Mouse (Mus musculus) embryonic facial prominence, embryonic 14.5 days (tissue): ENCODE measurements at regions not wholly inside any gene's neighbourhood (a gene's known extent, or its start where the extent isn't known, plus 50 kb on each side); places are given as distances from the start of the nearest gene placed in this dataset.

Experiments used
- ATAC-seq: fragments of 200-750 bp; cut with Nextera tagmentation; 2 replicates; pipeline ENCODE4 v1.8.0; 2017; ENCODE audit warnings: low read depth, moderate number of reproducible peaks, moderate TSS enrichment
- DNase-seq: peaks from one replicate; pipeline ENCODE4 v3.0.0-alpha.2; 2015; ENCODE audit warnings: low spot score
- H3K27ac ChIP-seq: fragments of 300-500 bp; sonication (generic); replicated peaks from 2 replicates; pipeline ENCODE4 v1.5.1; 2014; ENCODE audit warnings: low read depth, mild to moderate bottlenecking, low read length, moderate library complexity
- H3K27me3 ChIP-seq: fragments of 300-500 bp; sonication (generic); replicated peaks from 2 replicates; pipeline ENCODE4 v1.6.1; 2014; ENCODE audit warnings: low read length; ENCODE audit not compliant: control insufficient read depth, insufficient read depth
- H3K36me3 ChIP-seq: fragments of 300-500 bp; sonication (generic); 2 replicates; pipeline ENCODE4 v1.6.1; 2014; ENCODE audit warnings: low read length, mixed read lengths; ENCODE audit not compliant: control insufficient read depth, insufficient read depth
- H3K4me1 ChIP-seq: fragments of 300-500 bp; sonication (generic); 2 replicates; pipeline ENCODE4 v1.6.1; 2014; ENCODE audit warnings: antibody characterized with exemption, low read length; ENCODE audit not compliant: control insufficient read depth, insufficient read depth
- H3K4me2 ChIP-seq: fragments of 300-500 bp; sonication (generic); 2 replicates; pipeline ENCODE4 v1.6.1; 2014; ENCODE audit warnings: low read depth, mild to moderate bottlenecking, low read length, moderate library complexity, mixed read lengths
- H3K4me3 ChIP-seq: fragments of 300-500 bp; sonication (generic); 2 replicates; pipeline ENCODE4 v1.5.1; 2014; ENCODE audit warnings: low read depth, mild to moderate bottlenecking, low read length
- H3K9ac ChIP-seq: fragments of 300-500 bp; sonication (generic); 2 replicates; pipeline ENCODE4 v1.6.1; 2014; ENCODE audit warnings: low read depth, mild to moderate bottlenecking, low read length, moderate library complexity, mixed read lengths
- H3K9me3 ChIP-seq: fragments of 300-500 bp; sonication (generic); 2 replicates; pipeline ENCODE4 v1.6.1; 2016; ENCODE audit warnings: low read length; ENCODE audit not compliant: control insufficient read depth
- WGBS: fragments of 180-500 bp; shearing (Covaris S2); extraction: QIAGEN DNeasy Blood & Tissue Kit; methylation state at CpG from one replicate; pipeline ENCODE4 v1.1.7; 2014; 5-methylcytosine and 5-hydroxymethylcytosine counted together

- H3K27me3 ChIP-seq, result 0 out of 2 replicates have a peak, but pooled peaks cover 4% of the 10 kb centered on the region
- DNase-seq (no peak), ATAC-seq (no peak)
- H3K9me3 ChIP-seq, result no peaks in the 10 kb centered on the region
- H3K4me2 ChIP-seq, result no peak overlapping the region
- H3K9ac ChIP-seq, result no peak overlapping the region
- WGBS, result 74% methylated on average over 2 of the region's 2 CpGs
- no peak overlapping the region for H3K4me3 ChIP-seq
- peaks cover 14% of the 10 kb centered on the region; the same call in 1 of the 2 replicates for H3K4me1 ChIP-seq
- H3K36me3 ChIP-seq, result no peaks in the 10 kb centered on the region
- H3K27ac ChIP-seq, result no peak overlapping the region
Measured at GRCm38 (mm10) chr4:125897707-125898106, 126.6 kb upstream of the Csf3r start.

- Histone ChIP-seq H3K4me1 (peaks cover 14% of the 10 kb centered on the region; the same call in 1 of the 2 replicates), H3K9ac (no peak overlapping the region), H3K36me3 (no peaks in the 10 kb centered on the region), H3K4me2 (no peak overlapping the region), H3K4me3 (no peak overlapping the region), H3K27me3 (0 out of 2 replicates have a peak, but pooled peaks cover 4% of the 10 kb centered on the region), H3K27ac (no peak overlapping the region), H3K9me3 (no peaks in the 10 kb centered on the region)
- peak; percentile 74; the same call in 1 of the 2 replicates for ATAC-seq
- WGBS, result 37% methylated on average over 11 of the region's 11 CpGs
- peak; percentile 73 for DNase-seq
Measured at GRCm38 (mm10) chr4:125898631-125899348, 125.6 kb upstream of the Csf3r start.

- Histone ChIP-seq H3K9ac (no peak overlapping the region), H3K4me3 (no peak overlapping the region), H3K9me3 (no peaks in the 10 kb centered on the region), H3K36me3 (no peaks in the 10 kb centered on the region), H3K4me2 (no peak overlapping the region), H3K27ac (no peak overlapping the region), H3K27me3 (0 out of 2 replicates have a peak, but pooled peaks cover 4% of the 10 kb centered on the region), H3K4me1 (peaks cover 14% of the 10 kb centered on the region; the same call in 1 of the 2 replicates)
- no peak for ATAC-seq
- 65% methylated on average over 10 of the region's 10 CpGs for WGBS
- no peak for DNase-seq
Measured at GRCm38 (mm10) chr4:125901546-125902276, 122.6 kb upstream of the Csf3r start.

DNA sequence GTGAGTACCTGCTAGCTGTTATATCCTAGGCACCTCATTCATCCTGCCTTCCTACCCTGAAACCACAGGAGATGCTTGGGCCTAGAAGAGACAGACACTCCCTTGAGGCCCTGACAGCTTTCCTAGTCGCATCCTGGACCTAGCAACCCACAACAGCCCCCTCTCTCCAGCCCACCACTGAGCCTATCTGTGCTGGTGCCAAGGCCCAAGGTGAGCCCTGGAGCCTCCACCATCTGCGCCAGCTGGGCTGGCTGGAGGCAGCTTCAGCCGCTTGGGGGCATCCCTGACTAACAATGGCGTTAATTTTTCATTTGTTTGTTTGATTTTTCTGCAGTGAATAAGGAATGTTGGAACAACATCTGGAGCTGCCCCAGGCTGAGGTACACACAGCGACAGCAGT lies 118.1 kb upstream of the Csf3r start:
- DNase-seq (no peak), ATAC-seq (no peak)
- no peaks in the 10 kb centered on the region for H3K36me3 ChIP-seq
- peaks cover 4% of the 10 kb centered on the region; the same call in 1 of the 2 replicates for H3K27me3 ChIP-seq
- H3K27ac ChIP-seq, result no peak overlapping the region
- H3K4me3 ChIP-seq, result no peak overlapping the region
- WGBS, result 67% methylated on average over 5 of the region's 5 CpGs
- H3K9ac ChIP-seq, result no peak overlapping the region
- no peaks in the 10 kb centered on the region for H3K4me1 ChIP-seq
- H3K4me2 ChIP-seq, result no peak overlapping the region
- no peaks in the 10 kb centered on the region for H3K9me3 ChIP-seq

- WGBS, result 70% methylated on average over 7 of the region's 8 CpGs
- Histone ChIP-seq H3K4me2 (no peak overlapping the region), H3K4me3 (no peak overlapping the region), H3K36me3 (no peaks in the 10 kb centered on the region), H3K9me3 (no peaks in the 10 kb centered on the region), H3K27me3 (peaks cover 28% of the 10 kb centered on the region), H3K9ac (no peak overlapping the region), H3K4me1 (no peaks in the 10 kb centered on the region), H3K27ac (no peak overlapping the region)
- no peak for ATAC-seq
- no peak for DNase-seq
Measured at GRCm38 (mm10) chr4:125908901-125909300, 115.4 kb upstream of the Csf3r start.

DNA sequence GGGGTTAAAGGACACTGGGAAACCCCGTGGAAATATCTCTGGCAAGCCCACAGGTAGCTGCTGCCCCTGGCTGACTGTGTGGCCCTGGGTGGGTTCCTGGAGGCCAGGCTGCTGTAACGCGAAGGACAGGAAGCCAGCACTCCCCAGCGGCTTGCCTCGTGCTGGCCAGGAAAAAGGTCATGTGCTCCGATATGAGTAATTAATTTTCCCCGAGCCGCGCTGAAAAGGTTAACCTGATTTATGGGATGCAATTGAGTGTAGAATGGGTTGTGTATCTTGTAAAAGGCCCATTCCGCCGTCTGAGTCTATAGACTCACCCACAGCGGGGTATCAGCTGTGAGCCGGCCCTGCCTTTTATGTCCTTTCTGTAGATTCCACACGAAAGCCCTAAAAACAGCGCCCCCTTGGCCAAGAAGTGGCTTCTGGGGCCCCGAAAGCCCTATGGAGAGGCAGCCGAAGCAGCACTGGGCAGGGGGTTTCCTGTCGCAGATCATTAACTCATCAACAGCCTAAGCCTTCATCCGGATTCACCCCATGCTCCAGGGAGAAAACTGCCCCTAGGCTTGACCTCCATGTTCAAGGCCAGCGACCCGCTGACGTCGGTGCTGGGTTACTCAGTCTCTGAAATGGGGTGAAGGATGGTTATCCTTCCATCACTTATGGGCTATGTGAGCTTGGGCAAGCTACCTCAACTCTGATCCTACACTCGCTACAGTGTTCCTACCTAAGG lies 112.6 kb upstream of the Csf3r start:
- no peak overlapping the region for H3K9ac ChIP-seq
- H3K4me1 ChIP-seq, result no peaks in the 10 kb centered on the region
- H3K36me3 ChIP-seq, result no peaks in the 10 kb centered on the region
- DNase-seq (no peak), ATAC-seq (no peak)
- no peaks in the 10 kb centered on the region for H3K9me3 ChIP-seq
- no peak overlapping the region for H3K4me3 ChIP-seq
- peaks cover 28% of the 10 kb centered on the region for H3K27me3 ChIP-seq
- 17% methylated on average over 24 of the region's 24 CpGs for WGBS
- no peak overlapping the region for H3K27ac ChIP-seq
- no peak overlapping the region for H3K4me2 ChIP-seq

DNA sequence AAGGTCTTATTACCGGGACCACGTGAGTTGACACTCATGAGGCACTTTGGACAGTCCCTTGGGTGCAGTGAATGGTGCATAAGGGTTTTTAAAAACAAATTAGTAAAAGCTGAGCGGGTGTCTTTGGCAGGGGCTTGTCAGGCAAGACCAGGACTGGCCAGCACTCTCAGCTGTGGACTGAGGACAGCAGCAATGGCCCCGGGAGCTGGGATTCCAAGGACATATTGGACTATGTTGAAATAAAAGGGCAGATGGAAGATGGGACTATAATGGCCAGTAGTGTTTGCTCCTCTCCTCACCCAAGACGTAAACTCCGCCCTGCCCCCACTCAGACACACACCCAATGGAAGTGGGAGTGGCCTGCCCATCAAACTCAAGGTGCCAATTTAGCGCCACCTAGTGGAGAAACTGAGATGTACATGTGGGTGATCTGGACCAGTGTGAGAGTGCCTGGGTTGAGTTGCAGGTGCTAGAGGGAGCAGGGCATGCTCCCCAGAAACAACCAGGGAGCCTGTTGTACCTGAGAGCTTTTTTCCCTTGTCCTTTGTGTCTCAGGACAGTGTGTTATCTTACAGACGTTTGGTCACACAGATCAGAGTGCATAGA lies 111.8 kb upstream of the Csf3r start:
- DNase-seq, result peak; percentile 70
- no peak overlapping the region for H3K4me2 ChIP-seq
- 25% methylated on average over 8 of the region's 8 CpGs for WGBS
- no peaks in the 10 kb centered on the region for H3K9me3 ChIP-seq
- peaks cover 28% of the 10 kb centered on the region for H3K27me3 ChIP-seq
- ATAC-seq, result no peak
- H3K9ac ChIP-seq, result no peak overlapping the region
- no peak overlapping the region for H3K27ac ChIP-seq
- no peak overlapping the region for H3K4me3 ChIP-seq
- no peaks in the 10 kb centered on the region for H3K4me1 ChIP-seq
- no peaks in the 10 kb centered on the region for H3K36me3 ChIP-seq

DNA sequence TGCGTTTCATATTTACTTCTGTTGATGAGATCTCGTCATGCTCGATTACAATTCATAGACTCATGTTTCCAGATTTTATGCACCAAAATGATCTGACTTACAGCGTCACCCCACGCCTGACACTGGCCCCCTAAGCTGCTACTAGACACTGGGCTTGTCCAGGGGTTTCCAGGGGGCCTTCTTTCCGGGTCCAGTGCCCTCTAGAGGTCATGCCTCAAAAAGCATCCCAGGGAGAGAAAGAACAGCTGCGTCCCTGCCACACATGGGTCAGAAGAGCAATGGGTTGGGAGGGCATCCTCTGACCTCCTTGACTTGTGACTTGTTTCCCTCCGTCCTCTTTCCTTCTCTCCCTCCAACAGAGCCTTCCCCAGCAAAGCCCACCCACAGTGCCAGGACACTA lies 109.2 kb upstream of the Csf3r start:
- Histone ChIP-seq H3K27me3 (peaks cover 28% of the 10 kb centered on the region), H3K36me3 (no peaks in the 10 kb centered on the region), H3K4me1 (no peaks in the 10 kb centered on the region), H3K4me3 (no peak overlapping the region), H3K27ac (no peak overlapping the region), H3K9ac (no peak overlapping the region), H3K4me2 (no peak overlapping the region), H3K9me3 (no peaks in the 10 kb centered on the region)
- 32% methylated on average over 8 of the region's 8 CpGs for WGBS
- ATAC-seq, result no peak
- DNase-seq, result no peak
